In genomic region chr6:124373584-124374206, GRCm38 (mm10) we compare ENCODE assay signal across 1 mouse cellular context.
TF ChIP-seq lines count a peak whose summit lies in the region.

No protein-coding gene starts in this region.

TF ChIP-seq in MEL, 35 proteins besides CTCF, POLR2A, EP300 and RAD21 (continued from another document):
- TF ChIP-seq MEF2A (IDR thresholded peaks at IDR 0.05; ENCODE audit: extremely low read depth, insufficient replicate concordance, low read depth, low read length, poor library complexity, severe bottlenecking) (no peak), TCF12 (IDR thresholded peaks at IDR 0.05; ENCODE audit: low read depth, low read length) (peak; percentile 76), MYC (IDR thresholded peaks at IDR 0.05; ENCODE audit: low read depth, low read length) (0 out of 2 replicates have a peak, but pooled peaks have one; percentile 64), HCFC1 (IDR thresholded peaks at IDR 0.05; ENCODE audit: low read depth, low read length) (no peak), NELFE (IDR thresholded peaks at IDR 0.05; ENCODE audit: low read depth, low read length) (no peak), MXI1 (IDR thresholded peaks at IDR 0.05; ENCODE audit: low read depth, low read length) (peak; percentile 51; the same call in 1 of the 2 replicates), ETS1 (IDR thresholded peaks at IDR 0.05; ENCODE audit: low read depth, low read length) (peak; percentile 42), RCOR1 (IDR thresholded peaks at IDR 0.05; ENCODE audit: low read depth, low read length) (peak; percentile 64; the same call in 1 of the 2 replicates)
